Mouse (Mus musculus) erythroblast, embryonic 14.5 days (primary cell): Measurements from ENCODE around the gene Wnt10a.

Experiments used
- GATA1 ChIP-seq: IDR thresholded peaks from 2 replicates; pipeline ENCODE4 v1.6.1; 2012; ENCODE audit warnings: low read length, inconsistent platforms, mixed read lengths
- TAL1 ChIP-seq: IDR thresholded peaks from 3 replicates; pipeline ENCODE4 v1.6.1; 2012; ENCODE audit warnings: low read length, inconsistent platforms, mixed read lengths

- TF ChIP-seq TAL1 (no peak), GATA1 (no peak)
These were observed 59.9 kb downstream of the Wnt10a start for GRCm38 (mm10) chr1:74851001-74851775.
